Mouse (Mus musculus) inflammation-experienced regulatory T-cells, adult 6 months (primary cell): Measurements from ENCODE around the gene Ifna4. TPM values are rescaled to one million over a fixed set of nuclear protein-coding genes. Genes with fewer than 3 reads are reported as not detected.

Experiments used
- ATAC-seq: one replicate; pipeline ENCODE4 v1.8.0; 2017
- polyA plus RNA-seq, 3 experiments: library from polyadenylated mRNA; unstranded; fragments of 100-300 nt; shearing (Covaris generic); gene quantifications; one replicate each; pipeline ENCODE4 v1.2.1; 2017

Gene Ifna4
- polyA plus RNA-seq, 3 experiments from 2014 or later: 0.63 TPM; not detected in 2

- ATAC-seq: peak; percentile 57
These were observed 25.8 kb downstream of the Ifna4 start for GRCm38 (mm10) chr4:88867366-88867925.

GRCm38 (mm10) chr4:88867926-88868911, 26.6 kb downstream of the Ifna4 start:
- ATAC-seq: peak; percentile 63

- no peak for ATAC-seq
These were observed 31.0 kb downstream of the Ifna4 start for GRCm38 (mm10) chr4:88872691-88873090.

GRCm38 (mm10) chr4:88875435-88876095, 33.9 kb downstream of the Ifna4 start:
- ATAC-seq: peak; percentile 41

- ATAC-seq: no peak
These were observed 34.9 kb downstream of the Ifna4 start for GRCm38 (mm10) chr4:88876520-88876919.

- peak; percentile 46 for ATAC-seq
These were observed 36.6 kb downstream of the Ifna4 start for GRCm38 (mm10) chr4:88878246-88878645.

- ATAC-seq: no peak
These were observed 37.1 kb downstream of the Ifna4 start for GRCm38 (mm10) chr4:88878772-88879171.

- no peak for ATAC-seq
These were observed 38.4 kb downstream of the Ifna4 start, which contains the start of gene Ifne for GRCm38 (mm10) chr4:88880101-88880500. Gene Ifne (minus strand): TSS chr4:88880201.

- ATAC-seq: no peak
These were observed 46.6 kb downstream of the Ifna4 start for GRCm38 (mm10) chr4:88888236-88888635.

Other genes starting within 250 kb of the Ifna4 start
- not detected for gene Ifna9, start 249.5 kb upstream of the Ifna4 start, polyA plus RNA-seq
- gene Ifna12, start 238.5 kb upstream of the Ifna4 start, polyA plus RNA-seq: not detected
- gene C87499, start 207.4 kb upstream of the Ifna4 start, polyA plus RNA-seq: not detected
- not detected for gene Ifna13, start 197.4 kb upstream of the Ifna4 start, polyA plus RNA-seq
- not detected for gene Ifna16, start 164.9 kb upstream of the Ifna4 start, polyA plus RNA-seq
- gene Ifna2, start 157.9 kb upstream of the Ifna4 start, polyA plus RNA-seq: not detected
- not detected for gene Ifnab, start 150.5 kb upstream of the Ifna4 start, polyA plus RNA-seq
- gene Gm26566, start 120.1 kb upstream of the Ifna4 start, polyA plus RNA-seq: not detected
- gene Klhl9, start 119.4 kb upstream of the Ifna4 start, polyA plus RNA-seq: 10 to 100 TPM; 34.2 to 37.3 (median 35.5) TPM
- gene Gm13271, start 87.0 kb upstream of the Ifna4 start, polyA plus RNA-seq: not detected
- gene Gm13283, start 81.7 kb upstream of the Ifna4 start, polyA plus RNA-seq: not detected
- not detected for gene Gm13290, start 68.0 kb upstream of the Ifna4 start, polyA plus RNA-seq
- gene Gm13289, start 64.9 kb upstream of the Ifna4 start, polyA plus RNA-seq: not detected
- not detected for gene Gm13272, start 62.0 kb upstream of the Ifna4 start, polyA plus RNA-seq
- gene Ifnz, start 59.7 kb upstream of the Ifna4 start, polyA plus RNA-seq: under 1 TPM in 1 of 3 experiments, not detected in 2; 0.58 TPM
- gene Gm13276, start 56.2 kb upstream of the Ifna4 start, polyA plus RNA-seq: not detected
- gene Gm13277, start 53.2 kb upstream of the Ifna4 start, polyA plus RNA-seq: not detected
- gene Gm13278, start 50.3 kb upstream of the Ifna4 start, polyA plus RNA-seq: not detected
- gene Gm13275, start 47.4 kb upstream of the Ifna4 start, polyA plus RNA-seq: not detected
- gene Gm13279, start 44.5 kb upstream of the Ifna4 start, polyA plus RNA-seq: not detected
- gene Gm13285, start 42.2 kb upstream of the Ifna4 start, polyA plus RNA-seq: 1 to 10 TPM in 1 of 3 experiments, under 1 TPM in 1, not detected in 1; 0.39 to 1.6 TPM
- not detected for gene Gm13287, start 38.6 kb upstream of the Ifna4 start, polyA plus RNA-seq
- gene Gm13288, start 36.3 kb upstream of the Ifna4 start, polyA plus RNA-seq: not detected
- not detected for gene Ifna7, start 25.6 kb upstream of the Ifna4 start, polyA plus RNA-seq
- gene Ifna11, start 21.9 kb upstream of the Ifna4 start, polyA plus RNA-seq: not detected
- not detected for gene Ifna6, start 14.4 kb upstream of the Ifna4 start, polyA plus RNA-seq
- gene Ifna5, start 6.3 kb upstream of the Ifna4 start, polyA plus RNA-seq: not detected
- not detected for gene Ifna1, start 8.2 kb downstream of the Ifna4 start, polyA plus RNA-seq
- not detected for gene Ifne, start 38.3 kb downstream of the Ifna4 start, polyA plus RNA-seq